Mouse (Mus musculus): ENCODE results near the gene Synm. TPM values are rescaled to one million over a fixed set of nuclear protein-coding genes. Genes with fewer than 3 reads are reported as not detected.

Synm gene
- total and polyA plus RNA-seq, 3 experiments = 0.01 TPM; not detected in 2

DNA sequence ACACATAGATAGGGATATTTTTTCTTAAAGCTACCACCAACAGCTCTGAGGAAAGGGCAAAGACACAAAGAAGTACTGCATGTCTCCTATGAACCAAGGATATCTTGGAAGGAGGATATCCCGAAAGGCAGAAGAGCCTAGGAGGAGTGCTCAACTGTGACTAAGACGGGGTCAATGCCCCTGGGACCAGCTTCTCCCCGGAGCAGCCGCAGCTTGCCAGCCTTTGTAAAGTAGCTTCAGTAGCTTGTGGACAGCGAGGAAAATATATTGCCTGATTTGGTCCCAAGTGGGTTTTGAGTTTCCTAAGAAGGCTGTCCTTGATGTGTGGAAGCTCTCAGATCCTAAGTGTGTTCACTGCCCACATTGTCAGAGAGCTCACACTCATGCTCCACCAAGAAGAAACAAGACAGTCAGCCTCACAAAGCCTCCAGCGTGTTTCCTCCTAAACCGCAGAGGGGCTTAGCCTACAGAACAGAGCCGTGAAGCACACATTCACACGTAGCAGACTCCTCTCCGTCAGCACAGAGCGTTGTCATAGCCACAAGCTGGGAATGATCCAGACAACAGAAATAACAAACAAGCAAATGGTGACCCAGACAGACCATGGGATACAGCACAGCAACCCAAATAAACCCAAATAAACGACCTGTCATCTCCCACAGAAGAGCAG, 17.2 kb upstream of the Synm start:
- Histone ChIP-seq H3K4me3 (ENCODE audit: control insufficient read depth in 1 of 2, insufficient read depth in 1 of 2, low read depth in 2 of 2, low read length in 2 of 2) (no peak overlapping the region), H3K9ac (ENCODE audit: control insufficient read depth, low read depth, low read length, poor library complexity, severe bottlenecking) (no peak overlapping the region), H3K9me3 (replicated peaks; ENCODE audit: insufficient read depth, low read length) (no peaks in the 10 kb centered on the region), H3K79me2 (ENCODE audit: control insufficient read depth, insufficient read depth, low read length, poor library complexity) (no peaks in the 10 kb centered on the region), H3K27me3 (ENCODE audit: control insufficient read depth in 1 of 2, insufficient read depth in 2 of 2, low read length in 2 of 2) (no peaks in the 10 kb centered on the region), H3K27ac (ENCODE audit: control insufficient read depth, low read depth, low read length) (no peak overlapping the region), H3K36me3 (ENCODE audit: control insufficient read depth in 1 of 2, insufficient read depth in 2 of 2, low read length in 2 of 2) (no peaks in the 10 kb centered on the region), H3K4me1 (ENCODE audit: control insufficient read depth in 1 of 2, insufficient read depth in 2 of 2, low read length in 2 of 2) (no peaks in the 10 kb centered on the region)
- no peak for DNase-seq (ENCODE audit: low read depth, low spot score)
- TF ChIP-seq MYC (IDR thresholded peaks at IDR 0.05; ENCODE audit: low read depth, low read length) (no peak), KAT2A (conservative IDR thresholded peaks at IDR 0.05; ENCODE audit: low read depth, low read length) (no peak), MAZ (IDR thresholded peaks at IDR 0.05; ENCODE audit: low read depth, low read length) (no peak), MXI1 (IDR thresholded peaks at IDR 0.05; ENCODE audit: low read depth, low read length) (no peak), NRF1 (IDR thresholded peaks at IDR 0.05; ENCODE audit: insufficient read depth, low read depth, low read length, poor library complexity, severe bottlenecking) (no peak), BHLHE40 (IDR thresholded peaks at IDR 0.05; ENCODE audit: borderline replicate concordance, low read depth, low read length) (no peak), MEF2A (IDR thresholded peaks at IDR 0.05; ENCODE audit: extremely low read depth, insufficient replicate concordance, low read depth, low read length, poor library complexity, severe bottlenecking) (no peak), ZNF384 (IDR thresholded peaks at IDR 0.05; ENCODE audit: low read depth, low read length) (no peak), ELF1 (IDR thresholded peaks at IDR 0.05; ENCODE audit: low read depth, low read length) (no peak)

DNA sequence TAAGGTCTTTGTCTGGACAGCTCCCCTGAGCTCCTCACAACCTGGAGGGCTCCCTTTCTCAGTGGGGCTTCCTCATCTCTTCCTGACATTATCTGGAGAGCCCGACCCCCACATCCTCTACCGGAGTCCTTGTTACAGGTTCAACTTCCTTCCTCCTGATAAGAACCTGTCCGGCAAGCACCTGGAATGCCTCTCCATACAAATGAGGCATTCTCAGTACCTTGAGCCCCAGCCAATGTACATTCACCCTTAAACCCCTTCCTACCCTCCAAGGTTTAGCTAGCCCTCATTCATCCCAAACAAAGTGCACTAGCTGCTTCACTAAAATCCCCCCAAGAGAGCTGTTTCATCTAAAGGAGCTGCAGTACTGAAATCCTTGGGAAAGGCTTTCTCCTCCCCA, 16.1 kb upstream of the Synm start:
- no peaks in the 10 kb centered on the region for H3K27me3 ChIP-seq (ENCODE audit: control insufficient read depth in 1 of 2, insufficient read depth in 2 of 2, low read length in 2 of 2)
- H3K36me3 ChIP-seq (ENCODE audit: control insufficient read depth in 1 of 2, insufficient read depth in 2 of 2, low read length in 2 of 2) = no peaks in the 10 kb centered on the region
- H3K27ac ChIP-seq (ENCODE audit: control insufficient read depth, low read depth, low read length) = no peak overlapping the region
- no peaks in the 10 kb centered on the region for H3K9me3 ChIP-seq (replicated peaks; ENCODE audit: insufficient read depth, low read length)
- H3K4me1 ChIP-seq (ENCODE audit: control insufficient read depth in 1 of 2, insufficient read depth in 2 of 2, low read length in 2 of 2) = no peaks in the 10 kb centered on the region
- no peak for TF ChIP-seq TAL1 (IDR thresholded peaks at IDR 0.05; ENCODE audit: low read length)
- no peak for TF ChIP-seq ZNF384 (IDR thresholded peaks at IDR 0.05; ENCODE audit: low read depth, low read length)
- no peak for TF ChIP-seq ETS1 (IDR thresholded peaks at IDR 0.05; ENCODE audit: low read depth, low read length)
- TF ChIP-seq MEF2A (IDR thresholded peaks at IDR 0.05; ENCODE audit: extremely low read depth, insufficient replicate concordance, low read depth, low read length, poor library complexity, severe bottlenecking) = no peak
- no peak for TF ChIP-seq USF2 (IDR thresholded peaks at IDR 0.05; ENCODE audit: borderline replicate concordance in 1 of 2, insufficient read depth in 1 of 2, low read depth in 1 of 2, low read length in 2 of 2)
- no peak for TF ChIP-seq GATA1 (IDR thresholded peaks at IDR 0.05; ENCODE audit: low read depth, low read length)
- no peak for TF ChIP-seq GABPA (IDR thresholded peaks at IDR 0.05; ENCODE audit: low read depth, low read length)
- no peak for TF ChIP-seq ZC3H11A (IDR thresholded peaks at IDR 0.05; ENCODE audit: low read depth, low read length)
- TF ChIP-seq MYB (IDR thresholded peaks at IDR 0.05; ENCODE audit: low read depth, low read length) = no peak
- no peak for TF ChIP-seq NELFE (IDR thresholded peaks at IDR 0.05; ENCODE audit: low read depth, low read length)
- no peak for TF ChIP-seq CHD1 (IDR thresholded peaks at IDR 0.05; ENCODE audit: low read depth, low read length)
- no peak for TF ChIP-seq ZMIZ1 (IDR thresholded peaks at IDR 0.05; ENCODE audit: low read depth, low read length)
- TF ChIP-seq KAT2A (conservative IDR thresholded peaks at IDR 0.05; ENCODE audit: low read depth, low read length) = no peak
- no peak for TF ChIP-seq MAX (IDR thresholded peaks at IDR 0.05; ENCODE audit: low read length)
- no peak for TF ChIP-seq ELF1 (IDR thresholded peaks at IDR 0.05; ENCODE audit: low read depth, low read length)
- no peak for TF ChIP-seq MYC (IDR thresholded peaks at IDR 0.05; ENCODE audit: low read depth, low read length)
- no peak for TF ChIP-seq CHD2 (IDR thresholded peaks at IDR 0.05; ENCODE audit: low read length)
- no peak for TF ChIP-seq NRF1 (IDR thresholded peaks at IDR 0.05; ENCODE audit: insufficient read depth, low read depth, low read length, poor library complexity, severe bottlenecking)
- no peak for TF ChIP-seq POLR2AphosphoS2 (IDR thresholded peaks at IDR 0.05; ENCODE audit: low read length)
- no peak for TF ChIP-seq ZKSCAN1 (IDR thresholded peaks at IDR 0.05; ENCODE audit: low read depth, low read length)
- no peak overlapping the region for H3K9ac ChIP-seq (ENCODE audit: control insufficient read depth, low read depth, low read length, poor library complexity, severe bottlenecking)
- no peak overlapping the region for H3K4me3 ChIP-seq (ENCODE audit: control insufficient read depth in 1 of 2, insufficient read depth in 1 of 2, low read depth in 2 of 2, low read length in 2 of 2)
- H3K79me2 ChIP-seq (ENCODE audit: control insufficient read depth, insufficient read depth, low read length, poor library complexity) = no peaks in the 10 kb centered on the region
- no peak for DNase-seq (ENCODE audit: low read depth, low spot score)

All from MEL (cell line).